15 mouse cellular contexts compared by ENCODE assay signal in the genomic region with DNA sequence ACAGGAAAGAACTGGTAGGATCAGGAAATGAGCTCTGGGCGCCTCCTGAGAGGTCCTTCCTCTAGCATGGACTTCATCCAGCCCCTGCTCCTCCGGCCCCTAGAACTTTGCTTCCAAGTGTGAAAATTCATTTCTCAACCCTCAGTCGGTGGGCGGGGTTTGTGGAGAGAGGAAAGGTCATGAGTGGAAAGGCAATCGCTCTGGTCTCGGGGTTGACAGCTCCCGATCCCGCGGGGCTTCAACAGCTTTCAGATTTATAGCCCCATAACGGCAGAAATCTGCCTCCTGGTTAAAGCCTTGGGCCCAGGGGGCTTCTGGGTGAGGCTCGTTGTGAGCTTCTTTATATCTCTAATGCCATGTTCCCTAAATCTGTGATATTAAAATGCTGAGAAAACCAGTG.
DNase-seq lines count a peak whose midpoint lies in the region; ATAC-seq lines count a peak whose summit lies in the region.
"Had no signal": no experiment of that assay in that cellular context is flagged by ENCODE, and none has a peak within 500 bp of the region (broad histone marks: within the 10 kb centered on the region; RNA-seq: fewer than 3 reads in every experiment).

No protein-coding gene starts in this region.

- H3K27ac ChIP-seq in kidney, embryonic 16.5 days (ENCODE audit: low read length), result no peak overlapping the region
- H3K27ac ChIP-seq in neural tube, embryonic 15.5 days (replicated peaks), result no peak overlapping the region
- H3K27ac ChIP-seq: heart, embryonic 15.5 days; midbrain, embryonic 15.5 days had no signal

- peak; percentile 59; the same call in 1 of the 2 replicates for ATAC-seq in kidney, embryonic 16.5 days (ENCODE audit: low FRiP score, low TSS enrichment)
- no peak for ATAC-seq in neural tube, embryonic 15.5 days (ENCODE audit: low FRiP score)
- no peak for ATAC-seq in megakaryocyte, adult 5-6 weeks (ENCODE audit: poor library complexity, severe bottlenecking)
- ATAC-seq: forebrain, embryonic 16.5 days; midbrain, embryonic 15.5 days had no signal

- H3K4me2 ChIP-seq in kidney, embryonic 16.5 days (replicated peaks; ENCODE audit: low read depth, low read length), result peak overlapping the region; percentile 36
- H3K4me2 ChIP-seq in neural tube, embryonic 15.5 days, result 0 out of 2 replicates have a peak overlapping the region, but pooled peaks have one; percentile 11
- H3K4me2 ChIP-seq: heart, embryonic 15.5 days; midbrain, embryonic 15.5 days had no signal

- 21% methylated on average over 11 of the region's 11 CpGs for WGBS in kidney, embryonic 16.5 days
- WGBS in neural tube, embryonic 15.5 days, result 41% methylated on average over 11 of the region's 11 CpGs

- H3K27me3 ChIP-seq in kidney, embryonic 16.5 days (ENCODE audit: insufficient read depth, low read length), result no peaks in the 10 kb centered on the region
- H3K27me3 ChIP-seq in neural tube, embryonic 15.5 days (replicated peaks), result no peaks in the 10 kb centered on the region
- H3K27me3 ChIP-seq: heart, embryonic 15.5 days; midbrain, embryonic 15.5 days had no signal

- no peak overlapping the region for H3K4me3 ChIP-seq in kidney, embryonic 16.5 days (ENCODE audit: low read length)
- no peak overlapping the region for H3K4me3 ChIP-seq in neural tube, embryonic 15.5 days (replicated peaks)
- H3K4me3 ChIP-seq: heart, embryonic 15.5 days; midbrain, embryonic 15.5 days had no signal

- H3K9ac ChIP-seq in kidney, embryonic 16.5 days (replicated peaks; ENCODE audit: low read length), result no peak overlapping the region
- no peak overlapping the region for H3K9ac ChIP-seq in neural tube, embryonic 15.5 days (replicated peaks)
- H3K9ac ChIP-seq: heart, embryonic 15.5 days; midbrain, embryonic 15.5 days had no signal

- no peaks in the 10 kb centered on the region for H3K9me3 ChIP-seq in kidney, embryonic 16.5 days (ENCODE audit: low read length)
- no peaks in the 10 kb centered on the region for H3K9me3 ChIP-seq in neural tube, embryonic 15.5 days (replicated peaks)
- H3K9me3 ChIP-seq: heart, embryonic 15.5 days; midbrain, embryonic 15.5 days had no signal

- H3K4me1 ChIP-seq in kidney, embryonic 16.5 days (ENCODE audit: insufficient read depth, low read length), result no peaks in the 10 kb centered on the region
- H3K4me1 ChIP-seq in neural tube, embryonic 15.5 days, result peaks cover 5% of the 10 kb centered on the region; the same call in 1 of the 2 replicates
- H3K4me1 ChIP-seq: heart, embryonic 15.5 days; midbrain, embryonic 15.5 days had no signal

- no peaks in the 10 kb centered on the region for H3K36me3 ChIP-seq in kidney, embryonic 16.5 days (ENCODE audit: insufficient read depth, low read length)
- no peaks in the 10 kb centered on the region for H3K36me3 ChIP-seq in neural tube, embryonic 15.5 days
- H3K36me3 ChIP-seq: heart, embryonic 15.5 days; midbrain, embryonic 15.5 days had no signal

- peak; percentile 32 for DNase-seq in embryo, embryonic 10.5 days (ENCODE audit: low spot score)
- no peak for DNase-seq in embryo, embryonic 9.5 days (ENCODE audit: extremely low spot score)
- peak; percentile 9 for DNase-seq in ovary, postnatal 36 days (ENCODE audit: low spot score)
- no peak for DNase-seq in ovary, postnatal 10 days (ENCODE audit: low spot score)
- no peak for DNase-seq in right cerebral cortex, postnatal 36 days (ENCODE audit: low spot score in 2 of 2)
- DNase-seq: gastrocnemius, postnatal 25 days; liver; right cerebral cortex, postnatal 14 days; thymus, adult 2 months had no signal

Comparison
In these comparisons a context has a peak if more than half of its experiments do, and no peak if none do; other contexts are left out.
1. DNase-seq: peak in embryo, embryonic 10.5 days (single experiment) and ovary, postnatal 36 days (single experiment); none in embryo, embryonic 9.5 days (single experiment), ovary, postnatal 10 days (single experiment) and right cerebral cortex, postnatal 36 days (0 of 2).